Mouse (Mus musculus): ENCODE measurements at regions not wholly inside any gene's neighbourhood (a gene's known extent, or its start where the extent isn't known, plus 50 kb on each side); places are given as distances from the start of the nearest gene placed in this dataset.
A peak's percentile ranks its signal among the peaks of the same experiment; 100 is the strongest.

- Histone ChIP-seq H3K9ac (ENCODE audit: low read depth, low read length) (no peak overlapping the region), H3K4me1 (ENCODE audit: control insufficient read depth, insufficient read depth, low read length) (no peaks in the 10 kb centered on the region), H3K36me3 (ENCODE audit: control insufficient read depth, insufficient read depth, low read length) (no peaks in the 10 kb centered on the region), H3K27me3 (ENCODE audit: control insufficient read depth, insufficient read depth, low read length) (no peaks in the 10 kb centered on the region), H3K4me3 (ENCODE audit: insufficient read depth, low read depth, low read length) (no peak overlapping the region), H3K27ac (replicated peaks; ENCODE audit: insufficient read depth, low read depth, low read length) (no peak overlapping the region), H3K79me2 (ENCODE audit: control insufficient read depth, insufficient read depth, low read length) (no peaks in the 10 kb centered on the region)
- DNase-seq (ENCODE audit: extremely low read depth, low read depth, low spot score), result no peak
- 87% methylated on average over 2 of the region's 2 CpGs for WGBS
- no peak for TF ChIP-seq POLR2A (IDR thresholded peaks at IDR 0.05; ENCODE audit: extremely low read depth, insufficient read depth, low read length)
Observed at GRCm38 (mm10) chr4:95339822-95340221, 217.5 kb upstream of the Fggy start.

GRCm38 (mm10) chr4:95340926-95341325 lies 216.4 kb upstream of the Fggy start:
- Histone ChIP-seq H3K4me1 (ENCODE audit: control insufficient read depth, insufficient read depth, low read length) (no peaks in the 10 kb centered on the region), H3K27ac (replicated peaks; ENCODE audit: insufficient read depth, low read depth, low read length) (no peak overlapping the region), H3K4me3 (ENCODE audit: insufficient read depth, low read depth, low read length) (no peak overlapping the region), H3K79me2 (ENCODE audit: control insufficient read depth, insufficient read depth, low read length) (no peaks in the 10 kb centered on the region), H3K9ac (ENCODE audit: low read depth, low read length) (no peak overlapping the region), H3K36me3 (ENCODE audit: control insufficient read depth, insufficient read depth, low read length) (no peaks in the 10 kb centered on the region), H3K27me3 (ENCODE audit: control insufficient read depth, insufficient read depth, low read length) (no peaks in the 10 kb centered on the region)
- no peak for TF ChIP-seq POLR2A (IDR thresholded peaks at IDR 0.05; ENCODE audit: extremely low read depth, insufficient read depth, low read length)
- TF ChIP-seq CTCF (IDR thresholded peaks at IDR 0.05; ENCODE audit: low read depth, low read length), result no peak
- DNase-seq (ENCODE audit: extremely low read depth, low read depth, low spot score), result no peak
- WGBS, result 72% methylated on average over 3 of the region's 3 CpGs

DNA sequence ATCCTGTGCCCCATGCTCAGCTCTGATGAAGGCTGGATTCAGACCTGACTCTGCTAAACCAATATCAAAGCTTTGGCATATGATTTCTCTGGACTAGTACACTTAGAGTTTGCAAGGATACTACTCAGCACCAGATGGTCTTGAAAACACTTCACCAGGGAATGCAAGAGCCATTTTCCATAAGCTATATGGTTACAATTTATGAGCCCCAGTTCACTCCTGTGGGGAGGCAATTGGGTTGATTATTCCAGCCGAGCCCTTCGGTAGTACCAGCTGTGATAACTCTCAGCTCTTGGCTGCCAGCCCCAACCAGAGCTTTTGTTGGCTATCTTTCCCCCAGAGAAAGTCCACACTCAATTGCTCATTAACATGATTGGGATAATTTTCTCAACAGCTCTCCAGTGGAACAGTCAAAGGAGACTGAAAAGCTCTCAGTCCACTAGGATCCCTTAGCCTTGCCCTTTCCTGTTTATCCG lies 210.5 kb upstream of the Fggy start:
- Histone ChIP-seq H3K27ac (replicated peaks; ENCODE audit: insufficient read depth, low read depth, low read length) (no peak overlapping the region), H3K27me3 (ENCODE audit: control insufficient read depth, insufficient read depth, low read length) (no peaks in the 10 kb centered on the region), H3K9ac (ENCODE audit: low read depth, low read length) (no peak overlapping the region), H3K4me1 (ENCODE audit: control insufficient read depth, insufficient read depth, low read length) (no peaks in the 10 kb centered on the region), H3K4me3 (ENCODE audit: insufficient read depth, low read depth, low read length) (no peak overlapping the region), H3K79me2 (ENCODE audit: control insufficient read depth, insufficient read depth, low read length) (no peaks in the 10 kb centered on the region), H3K36me3 (ENCODE audit: control insufficient read depth, insufficient read depth, low read length) (no peaks in the 10 kb centered on the region)
- DNase-seq (ENCODE audit: extremely low read depth, low read depth, low spot score), result no peak
- WGBS, result 82% methylated on average over 3 of the region's 3 CpGs
- TF ChIP-seq POLR2A (IDR thresholded peaks at IDR 0.05; ENCODE audit: extremely low read depth, insufficient read depth, low read length) (no peak), CTCF (IDR thresholded peaks at IDR 0.05; ENCODE audit: low read depth, low read length) (no peak)

DNA sequence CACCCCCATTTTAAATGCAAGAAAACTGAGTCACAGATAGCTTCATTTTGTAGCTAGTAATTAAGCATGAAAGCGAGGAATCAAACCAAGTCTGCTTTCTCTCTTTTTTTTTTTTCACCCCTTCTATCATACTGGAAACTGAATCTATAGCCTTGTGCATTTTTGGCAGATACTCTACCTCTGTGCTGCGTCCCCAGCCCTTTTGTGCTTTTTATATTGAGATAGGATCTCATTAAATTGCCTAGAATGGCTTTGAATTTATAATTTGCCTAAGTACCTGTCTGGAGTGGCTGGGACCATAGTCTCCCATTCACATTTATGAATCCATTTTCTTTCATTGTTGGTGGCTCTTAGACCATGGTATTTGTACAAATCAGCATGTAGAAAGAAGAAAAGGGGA lies 209.9 kb upstream of the Fggy start:
- TF ChIP-seq POLR2A (IDR thresholded peaks at IDR 0.05; ENCODE audit: extremely low read depth, insufficient read depth, low read length) (no peak), CTCF (IDR thresholded peaks at IDR 0.05; ENCODE audit: low read depth, low read length) (no peak)
- 95% methylated on average over 2 of the region's 2 CpGs for WGBS

DNA sequence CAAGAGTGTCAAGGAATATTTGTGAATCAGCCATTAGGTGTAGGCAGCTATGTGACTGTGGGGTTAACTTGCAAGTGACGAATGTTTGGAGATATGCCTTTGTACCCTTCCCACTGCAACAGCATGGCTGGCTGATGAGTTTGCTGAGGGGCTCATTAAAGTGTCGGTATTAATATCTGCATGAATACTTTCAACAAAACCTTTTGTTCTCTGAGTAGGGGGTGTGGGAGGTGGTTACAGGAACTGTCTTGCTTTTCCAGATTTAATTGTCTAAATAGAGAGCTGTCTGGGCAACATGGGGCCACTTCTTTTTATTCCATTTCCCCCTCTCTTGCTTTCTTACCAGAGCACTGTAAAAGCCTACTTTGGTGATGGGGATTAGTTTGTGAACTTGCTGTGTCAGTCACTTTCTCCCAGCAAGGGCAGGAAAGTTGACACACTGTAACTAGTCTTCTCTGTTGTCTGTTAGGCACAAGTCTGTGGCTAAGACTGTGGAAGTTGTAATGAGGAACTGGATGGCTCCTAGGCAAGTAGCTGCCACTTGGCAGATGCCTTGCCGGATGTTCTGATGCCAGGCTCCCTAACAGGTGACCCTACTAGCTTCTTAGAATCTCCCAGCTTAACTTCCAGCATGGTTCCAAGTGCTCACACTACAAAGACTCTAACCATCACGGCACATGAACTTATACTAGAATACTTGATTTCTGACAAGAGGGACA lies 208.7 kb upstream of the Fggy start:
- TF ChIP-seq CTCF (IDR thresholded peaks at IDR 0.05; ENCODE audit: low read depth, low read length) (no peak), POLR2A (IDR thresholded peaks at IDR 0.05; ENCODE audit: extremely low read depth, insufficient read depth, low read length) (no peak)
- no peaks in the 10 kb centered on the region for H3K27me3 ChIP-seq (ENCODE audit: control insufficient read depth, insufficient read depth, low read length)
- DNase-seq (ENCODE audit: extremely low read depth, low read depth, low spot score), result no peak
- 92% methylated on average over 4 of the region's 4 CpGs for WGBS
- no peaks in the 10 kb centered on the region for H3K36me3 ChIP-seq (ENCODE audit: control insufficient read depth, insufficient read depth, low read length)
- no peak overlapping the region for H3K9ac ChIP-seq (ENCODE audit: low read depth, low read length)
- no peaks in the 10 kb centered on the region for H3K4me1 ChIP-seq (ENCODE audit: control insufficient read depth, insufficient read depth, low read length)
- no peaks in the 10 kb centered on the region for H3K79me2 ChIP-seq (ENCODE audit: control insufficient read depth, insufficient read depth, low read length)
- H3K4me3 ChIP-seq (ENCODE audit: insufficient read depth, low read depth, low read length), result no peak overlapping the region
- no peak overlapping the region for H3K27ac ChIP-seq (replicated peaks; ENCODE audit: insufficient read depth, low read depth, low read length)

More for the DNA sequence above, 209.9 kb upstream of the Fggy start:
- H3K36me3 ChIP-seq (ENCODE audit: control insufficient read depth, insufficient read depth, low read length), result no peaks in the 10 kb centered on the region
- no peaks in the 10 kb centered on the region for H3K79me2 ChIP-seq (ENCODE audit: control insufficient read depth, insufficient read depth, low read length)
- no peak overlapping the region for H3K4me3 ChIP-seq (ENCODE audit: insufficient read depth, low read depth, low read length)
- no peaks in the 10 kb centered on the region for H3K4me1 ChIP-seq (ENCODE audit: control insufficient read depth, insufficient read depth, low read length)
- H3K27ac ChIP-seq (replicated peaks; ENCODE audit: insufficient read depth, low read depth, low read length), result no peak overlapping the region
- no peak overlapping the region for H3K9ac ChIP-seq (ENCODE audit: low read depth, low read length)
- no peak for DNase-seq (ENCODE audit: extremely low read depth, low read depth, low spot score)
- no peaks in the 10 kb centered on the region for H3K27me3 ChIP-seq (ENCODE audit: control insufficient read depth, insufficient read depth, low read length)

- TF ChIP-seq CTCF (IDR thresholded peaks at IDR 0.05; ENCODE audit: low read depth, low read length) (no peak), POLR2A (IDR thresholded peaks at IDR 0.05; ENCODE audit: extremely low read depth, insufficient read depth, low read length) (no peak)
- H3K4me3 ChIP-seq (ENCODE audit: insufficient read depth, low read depth, low read length), result no peak overlapping the region
- peak; percentile 19 for DNase-seq (ENCODE audit: extremely low read depth, low read depth, low spot score)
- no peak overlapping the region for H3K9ac ChIP-seq (ENCODE audit: low read depth, low read length)
- no peaks in the 10 kb centered on the region for H3K36me3 ChIP-seq (ENCODE audit: control insufficient read depth, insufficient read depth, low read length)
- H3K27me3 ChIP-seq (ENCODE audit: control insufficient read depth, insufficient read depth, low read length), result no peaks in the 10 kb centered on the region
- no peaks in the 10 kb centered on the region for H3K79me2 ChIP-seq (ENCODE audit: control insufficient read depth, insufficient read depth, low read length)
- H3K27ac ChIP-seq (replicated peaks; ENCODE audit: insufficient read depth, low read depth, low read length), result peak overlapping the region; percentile 48
- WGBS, result 77% methylated on average over 7 of the region's 7 CpGs
- H3K4me1 ChIP-seq (ENCODE audit: control insufficient read depth, insufficient read depth, low read length), result no peaks in the 10 kb centered on the region
Observed at GRCm38 (mm10) chr4:95353894-95354319, 203.4 kb upstream of the Fggy start.

All from liver, adult 2 months (tissue).